Mouse (Mus musculus) limb, embryonic 12.5 days (tissue): ENCODE results near the gene Ndrg3. TPM values are rescaled to one million over a fixed set of nuclear protein-coding genes. Genes with fewer than 3 reads are reported as not detected.

Source experiments
- ATAC-seq: fragments of 200-750 bp; cut with Nextera tagmentation; 2 replicates; pipeline ENCODE4 v1.8.0; 2017; ENCODE audit warnings: low read depth, moderate TSS enrichment; ENCODE audit not compliant: insufficient number of reproducible peaks, insufficient read depth, low FRiP score, low TSS enrichment
- H3K27ac ChIP-seq: fragments of 300-500 bp; sonication (generic); 2 replicates; pipeline ENCODE4 v1.5.1; 2016; ENCODE audit warnings: mild to moderate bottlenecking, moderate library complexity
- H3K27me3 ChIP-seq: fragments of 300-500 bp; sonication (generic); 2 replicates; pipeline ENCODE4 v1.6.1; 2016; ENCODE audit warnings: mild to moderate bottlenecking, moderate library complexity
- H3K36me3 ChIP-seq: fragments of 300-500 bp; sonication (generic); 2 replicates; pipeline ENCODE4 v1.6.1; 2016; ENCODE audit warnings: mild to moderate bottlenecking, moderate library complexity
- H3K4me1 ChIP-seq: fragments of 300-500 bp; sonication (generic); replicated peaks from 2 replicates; pipeline ENCODE4 v1.6.1; 2016
- H3K4me2 ChIP-seq: fragments of 300-500 bp; sonication (generic); 2 replicates; pipeline ENCODE4 v1.6.1; 2016; ENCODE audit warnings: mild to moderate bottlenecking, moderate library complexity
- H3K4me3 ChIP-seq: fragments of 300-500 bp; sonication (generic); replicated peaks from 2 replicates; pipeline ENCODE4 v1.5.1; 2016; ENCODE audit warnings: mild to moderate bottlenecking
- H3K9ac ChIP-seq: fragments of 300-500 bp; sonication (generic); replicated peaks from 2 replicates; pipeline ENCODE4 v1.6.1; 2016; ENCODE audit warnings: mild to moderate bottlenecking, moderate library complexity
- H3K9me3 ChIP-seq: fragments of 300-500 bp; sonication (generic); 2 replicates; pipeline ENCODE4 v1.6.1; 2016; ENCODE audit warnings: mild to moderate bottlenecking, moderate library complexity
- WGBS: fragments of 180-500 bp; shearing (Covaris S2); methylation state at CpG from one replicate; pipeline ENCODE4 v1.1.7; 2016; 5-methylcytosine and 5-hydroxymethylcytosine counted together
- polyA plus RNA-seq: library from polyadenylated mRNA; unstranded; fragments of >200 nt; fragmentation: Nextera tagmentation; extraction: Ambion mirVana; gene quantifications from 2 replicates; pipeline ENCODE4 v1.2.1, GENCODE M21; 2016

Gene Ndrg3
- polyA plus RNA-seq, 1 experiment from 2014 or later = 42.0 TPM

DNA sequence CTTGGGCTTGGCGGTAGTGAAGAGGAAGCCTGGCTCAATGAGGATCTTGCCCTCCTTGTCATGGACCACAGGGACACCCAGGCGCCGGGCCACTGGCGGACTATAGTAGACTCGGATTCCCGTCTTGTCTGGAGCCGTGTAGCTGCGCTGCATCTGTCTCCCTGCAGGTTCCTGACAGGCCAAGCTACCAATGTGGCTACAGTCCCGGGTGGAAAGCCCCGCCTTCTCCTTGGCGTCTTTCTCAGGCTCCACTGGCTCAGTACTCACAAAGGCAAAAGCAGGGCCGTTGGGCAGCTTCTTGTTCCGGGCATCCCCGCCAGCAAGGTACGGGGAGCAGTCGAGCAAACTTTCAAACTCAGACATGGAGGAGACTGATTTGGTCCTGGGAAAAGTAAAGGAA lies 29.3 kb upstream of the Ndrg3 start:
- Histone ChIP-seq H3K4me2 (no peak overlapping the region), H3K36me3 (peaks cover 100% of the 10 kb centered on the region), H3K27ac (no peak overlapping the region), H3K4me1 (no peaks in the 10 kb centered on the region), H3K9ac (no peak overlapping the region), H3K27me3 (no peaks in the 10 kb centered on the region), H3K9me3 (peaks cover 10% of the 10 kb centered on the region), H3K4me3 (no peak overlapping the region)
- WGBS = 94% methylated on average over 16 of the region's 16 CpGs
- ATAC-seq = no peak

DNA sequence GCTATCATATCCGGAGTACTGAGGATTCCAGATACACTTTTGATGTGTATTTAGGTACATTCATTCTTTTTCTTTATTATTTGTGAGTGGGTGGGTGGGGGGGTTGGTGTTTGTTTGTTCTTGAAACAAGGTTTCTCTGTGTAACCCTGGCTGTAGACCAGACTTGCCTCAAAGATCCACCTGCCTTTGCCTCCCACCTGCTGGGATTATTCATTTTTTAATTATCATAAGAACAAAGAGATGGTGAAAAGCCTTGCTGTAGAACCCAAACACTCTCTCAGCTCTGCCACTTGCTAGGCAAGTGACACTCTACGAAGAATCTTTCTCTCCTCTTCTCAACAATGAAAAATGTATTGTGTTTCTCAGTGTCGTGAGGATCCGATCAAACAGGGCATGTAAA lies 27.4 kb upstream of the Ndrg3 start:
- Histone ChIP-seq H3K27ac (no peak overlapping the region), H3K4me1 (no peaks in the 10 kb centered on the region), H3K36me3 (peaks cover 100% of the 10 kb centered on the region), H3K27me3 (no peaks in the 10 kb centered on the region), H3K4me2 (no peak overlapping the region), H3K4me3 (no peak overlapping the region), H3K9me3 (no peaks in the 10 kb centered on the region), H3K9ac (no peak overlapping the region)
- ATAC-seq = no peak
- 91% methylated on average over 4 of the region's 4 CpGs for WGBS

GRCm38 (mm10) chr2:157016529-157017270 lies 24.8 kb upstream of the Ndrg3 start:
- Histone ChIP-seq H3K27ac (no peak overlapping the region), H3K36me3 (peaks cover 90% of the 10 kb centered on the region), H3K4me1 (peaks cover 3% of the 10 kb centered on the region; the same call in 1 of the 2 replicates), H3K27me3 (no peaks in the 10 kb centered on the region), H3K9ac (no peak overlapping the region), H3K4me3 (no peak overlapping the region), H3K9me3 (no peaks in the 10 kb centered on the region), H3K4me2 (no peak overlapping the region)
- ATAC-seq = no peak
- WGBS = 80% methylated on average over 18 of the region's 18 CpGs

- H3K9ac ChIP-seq = no peak overlapping the region
- H3K36me3 ChIP-seq = peaks cover 48% of the 10 kb centered on the region
- H3K4me2 ChIP-seq = no peak overlapping the region
- H3K4me1 ChIP-seq = peaks cover 24% of the 10 kb centered on the region
- no peak for ATAC-seq
- H3K4me3 ChIP-seq = no peak overlapping the region
- WGBS = 87% methylated on average over 6 of the region's 6 CpGs
- H3K27ac ChIP-seq = no peak overlapping the region
- no peaks in the 10 kb centered on the region for H3K9me3 ChIP-seq
- H3K27me3 ChIP-seq = no peaks in the 10 kb centered on the region
These were observed 20.5 kb upstream of the Ndrg3 start for GRCm38 (mm10) chr2:157012341-157012740.

DNA sequence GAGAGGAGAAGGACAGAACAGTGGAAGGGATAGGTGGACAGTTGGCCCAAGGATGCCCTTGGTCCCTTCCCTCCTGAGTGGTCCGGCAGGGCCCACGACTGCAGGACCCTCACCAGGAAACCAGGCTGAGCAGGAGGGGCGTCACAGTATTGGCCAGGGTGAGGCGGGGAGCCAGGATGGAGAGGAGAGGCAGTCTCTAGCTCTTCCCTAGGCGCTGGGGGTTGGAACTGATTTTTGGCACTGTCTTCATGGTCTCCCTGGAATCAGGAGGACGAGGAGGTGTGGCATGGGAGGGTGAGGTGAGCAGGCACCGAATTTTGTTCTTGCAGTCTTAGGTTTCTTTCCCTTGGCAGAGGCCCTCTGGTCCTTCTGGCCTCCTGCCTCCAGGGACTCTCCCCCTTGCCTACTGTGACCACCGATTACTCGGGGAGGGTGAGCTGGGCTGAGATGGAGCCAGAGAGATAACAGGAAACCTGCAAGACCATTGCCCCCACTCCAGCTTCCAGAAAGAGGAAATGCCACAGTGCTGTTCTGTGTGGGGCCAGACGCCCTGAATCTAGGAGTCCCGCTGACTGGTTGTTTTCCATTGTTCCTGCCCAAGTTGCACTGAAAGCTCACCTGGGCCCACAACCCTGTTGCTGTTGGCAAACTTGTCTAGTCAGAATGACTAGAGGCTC lies 18.9 kb upstream of the Ndrg3 start:
- Histone ChIP-seq H3K4me3 (no peak overlapping the region), H3K36me3 (peaks cover 33% of the 10 kb centered on the region), H3K27me3 (no peaks in the 10 kb centered on the region), H3K9me3 (no peaks in the 10 kb centered on the region), H3K4me2 (no peak overlapping the region), H3K9ac (no peak overlapping the region), H3K4me1 (peaks cover 28% of the 10 kb centered on the region), H3K27ac (peak overlapping the region; percentile 64)
- no peak for ATAC-seq
- 35% methylated on average over 10 of the region's 11 CpGs for WGBS

DNA sequence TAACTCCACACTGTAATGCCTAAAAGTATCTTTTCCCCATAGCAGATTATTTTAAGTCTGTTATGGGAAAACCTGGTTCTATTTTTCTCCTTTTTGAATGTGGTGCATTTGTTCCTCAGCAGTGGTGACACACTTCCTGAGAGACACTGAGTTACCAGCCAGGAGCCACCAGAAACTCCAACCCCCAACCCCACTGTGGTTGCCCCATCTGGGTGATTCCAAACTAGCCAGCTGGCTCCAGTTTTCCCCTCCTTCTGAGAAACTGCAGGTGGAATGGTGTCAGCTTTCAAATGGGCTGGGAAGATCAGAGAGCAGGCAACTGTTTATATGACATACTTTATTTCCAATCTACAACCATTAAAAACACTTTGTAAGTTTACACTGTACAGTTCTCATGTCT lies 18.3 kb upstream of the Ndrg3 start:
- peak overlapping the region; percentile 64 for H3K27ac ChIP-seq
- no peak overlapping the region for H3K4me2 ChIP-seq
- no peak overlapping the region for H3K4me3 ChIP-seq
- no peaks in the 10 kb centered on the region for H3K27me3 ChIP-seq
- no peak for ATAC-seq
- peaks cover 31% of the 10 kb centered on the region for H3K4me1 ChIP-seq
- H3K36me3 ChIP-seq = peaks cover 28% of the 10 kb centered on the region
- no peak overlapping the region for H3K9ac ChIP-seq
- H3K9me3 ChIP-seq = no peaks in the 10 kb centered on the region

DNA sequence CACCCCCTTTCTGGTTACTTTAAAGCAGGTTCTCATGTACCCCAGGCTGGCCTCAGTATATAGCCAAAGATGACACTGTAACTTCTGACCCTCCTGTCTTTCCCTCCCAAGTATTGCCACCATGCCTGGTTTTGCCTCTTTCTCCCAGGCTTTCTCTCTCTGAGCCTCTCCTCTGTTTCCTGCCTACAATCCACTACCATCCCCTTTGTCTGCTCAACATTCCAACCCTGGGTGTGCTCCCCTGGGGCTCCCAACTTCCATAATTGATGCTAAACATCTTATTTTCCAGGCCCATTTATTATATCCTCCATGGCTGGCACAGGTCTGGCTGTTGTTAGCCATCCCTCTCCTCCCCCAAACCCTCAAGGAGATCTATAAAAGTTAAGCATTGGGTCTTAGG lies 16.7 kb upstream of the Ndrg3 start:
- H3K36me3 ChIP-seq = peaks cover 27% of the 10 kb centered on the region
- no peaks in the 10 kb centered on the region for H3K9me3 ChIP-seq
- no peak overlapping the region for H3K27ac ChIP-seq
- no peak overlapping the region for H3K4me2 ChIP-seq
- H3K4me3 ChIP-seq = no peak overlapping the region
- no peak for ATAC-seq
- no peak overlapping the region for H3K9ac ChIP-seq
- no peaks in the 10 kb centered on the region for H3K27me3 ChIP-seq
- peaks cover 31% of the 10 kb centered on the region for H3K4me1 ChIP-seq

DNA sequence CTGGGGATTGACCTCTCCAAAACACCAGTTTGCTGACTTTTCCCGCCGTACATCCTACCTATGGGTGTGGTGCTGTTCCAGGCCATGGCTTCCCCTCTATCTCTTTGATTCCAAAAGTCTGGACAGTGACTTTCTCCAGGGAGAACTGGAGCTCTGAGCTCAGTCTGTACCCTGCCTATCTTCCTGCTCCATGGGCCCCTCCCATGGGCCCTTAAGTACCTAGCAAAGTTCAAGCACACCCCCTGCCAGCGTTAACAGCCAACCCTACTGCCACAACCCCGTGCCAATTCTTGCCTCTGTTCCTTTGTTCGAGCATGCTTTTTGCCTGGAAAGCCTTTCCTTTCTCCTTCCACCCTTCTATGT lies 15.4 kb upstream of the Ndrg3 start:
- no peak for ATAC-seq

GRCm38 (mm10) chr2:157006511-157007233 lies 14.8 kb upstream of the Ndrg3 start, which contains the start of gene Dsn1:
Gene Dsn1, minus strand, starts transcription at chr2:157007154.
- ATAC-seq = peak; percentile 84
- H3K9ac ChIP-seq = peak within 1 kb of the TSS; percentile 74
- H3K4me1 ChIP-seq = peaks cover 28% of the 10 kb centered on the region
- peak within 1 kb of the TSS; percentile 62 for H3K27ac ChIP-seq
- H3K4me3 ChIP-seq = peak within 1 kb of the TSS; percentile 63
- no peaks in the 10 kb centered on the region for H3K9me3 ChIP-seq
- peak within 1 kb of the TSS; percentile 71 for H3K4me2 ChIP-seq
- under 1% methylated on average over 56 of the region's 56 CpGs for WGBS
- no peaks in the 10 kb centered on the region for H3K27me3 ChIP-seq
- peaks cover 30% of the 10 kb centered on the region for H3K36me3 ChIP-seq

More for the DNA sequence above, 15.4 kb upstream of the Ndrg3 start:
- Histone ChIP-seq H3K4me1 (peaks cover 31% of the 10 kb centered on the region), H3K27me3 (no peaks in the 10 kb centered on the region), H3K27ac (peak overlapping the region; percentile 62), H3K9ac (peak overlapping the region; percentile 74), H3K4me3 (peak overlapping the region; percentile 63), H3K4me2 (peak overlapping the region; percentile 71), H3K9me3 (no peaks in the 10 kb centered on the region), H3K36me3 (peaks cover 31% of the 10 kb centered on the region)
- WGBS = 35% methylated on average over 5 of the region's 5 CpGs

GRCm38 (mm10) chr2:157002321-157002720 lies 10.5 kb upstream of the Ndrg3 start:
- H3K4me3 ChIP-seq = no peak overlapping the region
- no peak overlapping the region for H3K4me2 ChIP-seq
- 89% methylated on average over 4 of the region's 4 CpGs for WGBS
- no peak overlapping the region for H3K9ac ChIP-seq
- H3K4me1 ChIP-seq = peaks cover 6% of the 10 kb centered on the region
- no peaks in the 10 kb centered on the region for H3K27me3 ChIP-seq
- no peaks in the 10 kb centered on the region for H3K9me3 ChIP-seq
- no peak for ATAC-seq
- peaks cover 62% of the 10 kb centered on the region for H3K36me3 ChIP-seq
- no peak overlapping the region for H3K27ac ChIP-seq

DNA sequence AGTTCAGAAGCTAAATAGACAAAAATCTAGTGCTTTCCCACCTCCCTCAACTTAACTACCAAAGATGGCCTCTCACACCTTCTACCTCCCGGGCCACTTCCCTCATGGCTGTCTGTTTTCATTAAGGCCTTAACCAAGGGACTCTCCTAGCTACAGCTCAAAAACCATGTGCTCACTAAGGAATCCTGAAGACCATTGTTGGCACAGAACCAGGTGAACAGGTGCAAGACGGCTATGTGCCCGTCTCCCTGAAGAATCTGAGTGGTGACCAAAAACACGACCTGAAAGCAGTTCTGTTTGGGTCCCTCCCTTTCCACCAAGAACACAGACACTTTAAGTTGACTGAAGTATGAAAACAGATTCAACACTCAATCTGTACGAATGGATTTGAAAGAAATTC lies 6.4 kb upstream of the Ndrg3 start:
- H3K36me3 ChIP-seq = peaks cover 77% of the 10 kb centered on the region
- no peak overlapping the region for H3K9ac ChIP-seq
- H3K9me3 ChIP-seq = no peaks in the 10 kb centered on the region
- H3K4me3 ChIP-seq = no peak overlapping the region
- H3K27ac ChIP-seq = no peak overlapping the region
- ATAC-seq = no peak
- no peaks in the 10 kb centered on the region for H3K27me3 ChIP-seq
- no peaks in the 10 kb centered on the region for H3K4me1 ChIP-seq
- 87% methylated on average over 5 of the region's 5 CpGs for WGBS
- H3K4me2 ChIP-seq = no peak overlapping the region
